Mouse (Mus musculus): ENCODE results near the gene Cobl. TPM values are rescaled to one million over a fixed set of nuclear protein-coding genes. Genes with fewer than 3 reads are reported as not detected.
A peak's percentile ranks its signal among the peaks of the same experiment; 100 is the strongest.

The Cobl gene
- polyA plus RNA-seq, 1 experiment from 2014 or later = 40.0 TPM

GRCm38 (mm10) chr11:12299701-12300446, 164.9 kb downstream of the Cobl start:
- no peak overlapping the region for H3K4me2 ChIP-seq
- no peak overlapping the region for H3K27ac ChIP-seq (replicated peaks)
- no peak overlapping the region for H3K4me3 ChIP-seq
- 0 out of 2 replicates have a peak, but pooled peaks cover 3% of the 10 kb centered on the region for H3K4me1 ChIP-seq
- no peaks in the 10 kb centered on the region for H3K27me3 ChIP-seq (replicated peaks)
- no peaks in the 10 kb centered on the region for H3K9me3 ChIP-seq
- ATAC-seq (ENCODE audit: extremely low read depth, insufficient number of reproducible peaks, low FRiP score, low TSS enrichment) = no peak
- H3K9ac ChIP-seq = no peak overlapping the region
- H3K36me3 ChIP-seq = no peaks in the 10 kb centered on the region
- 48% methylated on average over 5 of the region's 5 CpGs for WGBS

- Histone ChIP-seq H3K4me2 (no peak overlapping the region), H3K9me3 (no peaks in the 10 kb centered on the region), H3K4me3 (no peak overlapping the region), H3K27me3 (replicated peaks) (peaks cover 7% of the 10 kb centered on the region; the same call in 1 of the 2 replicates), H3K36me3 (no peaks in the 10 kb centered on the region), H3K4me1 (peaks cover 19% of the 10 kb centered on the region), H3K9ac (no peak overlapping the region), H3K27ac (replicated peaks) (no peak overlapping the region)
- ATAC-seq (ENCODE audit: extremely low read depth, insufficient number of reproducible peaks, low FRiP score, low TSS enrichment) = no peak
- 23% methylated on average over 3 of the region's 3 CpGs for WGBS
Measured at GRCm38 (mm10) chr11:12291654-12291935, 173.2 kb downstream of the Cobl start.

- no peak overlapping the region for H3K27ac ChIP-seq (replicated peaks)
- no peaks in the 10 kb centered on the region for H3K9me3 ChIP-seq
- H3K4me1 ChIP-seq = peaks cover 23% of the 10 kb centered on the region
- peak overlapping the region; percentile 21; the same call in 1 of the 2 replicates for H3K9ac ChIP-seq
- H3K4me3 ChIP-seq = no peak overlapping the region
- no peaks in the 10 kb centered on the region for H3K36me3 ChIP-seq
- no peak overlapping the region for H3K4me2 ChIP-seq
- WGBS = 39% methylated on average over 7 of the region's 7 CpGs
- peaks cover 7% of the 10 kb centered on the region; the same call in 1 of the 2 replicates for H3K27me3 ChIP-seq (replicated peaks)
- no peak for ATAC-seq (ENCODE audit: extremely low read depth, insufficient number of reproducible peaks, low FRiP score, low TSS enrichment)
Measured at GRCm38 (mm10) chr11:12290911-12291653, 173.7 kb downstream of the Cobl start.

- peaks cover 18% of the 10 kb centered on the region; the same call in 1 of the 2 replicates for H3K4me1 ChIP-seq
- H3K4me2 ChIP-seq = no peak overlapping the region
- no peaks in the 10 kb centered on the region for H3K9me3 ChIP-seq
- H3K27ac ChIP-seq (replicated peaks) = no peak overlapping the region
- ATAC-seq (ENCODE audit: extremely low read depth, insufficient number of reproducible peaks, low FRiP score, low TSS enrichment) = no peak
- no peaks in the 10 kb centered on the region for H3K36me3 ChIP-seq
- no peak overlapping the region for H3K9ac ChIP-seq
- no peak overlapping the region for H3K4me3 ChIP-seq
- peaks cover 7% of the 10 kb centered on the region; the same call in 1 of the 2 replicates for H3K27me3 ChIP-seq (replicated peaks)
- WGBS = 81% methylated on average over 4 of the region's 4 CpGs
Measured at GRCm38 (mm10) chr11:12285319-12286021, 179.3 kb downstream of the Cobl start.

- peaks cover 8% of the 10 kb centered on the region; the same call in 1 of the 2 replicates for H3K4me1 ChIP-seq
- no peaks in the 10 kb centered on the region for H3K36me3 ChIP-seq
- H3K4me2 ChIP-seq = no peak overlapping the region
- no peak overlapping the region for H3K4me3 ChIP-seq
- 45% methylated on average over 7 of the region's 7 CpGs for WGBS
- no peak for ATAC-seq (ENCODE audit: extremely low read depth, insufficient number of reproducible peaks, low FRiP score, low TSS enrichment)
- H3K27ac ChIP-seq (replicated peaks) = no peak overlapping the region
- H3K27me3 ChIP-seq (replicated peaks) = no peaks in the 10 kb centered on the region
- H3K9me3 ChIP-seq = no peaks in the 10 kb centered on the region
- no peak overlapping the region for H3K9ac ChIP-seq
Measured at GRCm38 (mm10) chr11:12280711-12281110, 184.0 kb downstream of the Cobl start.

- no peaks in the 10 kb centered on the region for H3K36me3 ChIP-seq
- no peak overlapping the region for H3K4me2 ChIP-seq
- ATAC-seq (ENCODE audit: extremely low read depth, insufficient number of reproducible peaks, low FRiP score, low TSS enrichment) = no peak
- H3K27me3 ChIP-seq (replicated peaks) = no peaks in the 10 kb centered on the region; the same call in 1 of the 2 replicates
- WGBS = 65% methylated on average over 2 of the region's 2 CpGs
- no peak overlapping the region for H3K27ac ChIP-seq (replicated peaks)
- H3K9me3 ChIP-seq = no peaks in the 10 kb centered on the region
- H3K9ac ChIP-seq = no peak overlapping the region
- H3K4me1 ChIP-seq = no peaks in the 10 kb centered on the region
- H3K4me3 ChIP-seq = no peak overlapping the region
Measured at GRCm38 (mm10) chr11:12274276-12274675, 190.5 kb downstream of the Cobl start.

GRCm38 (mm10) chr11:12273726-12274125, 191.0 kb downstream of the Cobl start:
- ATAC-seq (ENCODE audit: extremely low read depth, insufficient number of reproducible peaks, low FRiP score, low TSS enrichment) = no peak
- Histone ChIP-seq H3K4me3 (no peak overlapping the region), H3K9ac (no peak overlapping the region), H3K36me3 (no peaks in the 10 kb centered on the region), H3K27ac (replicated peaks) (no peak overlapping the region), H3K4me1 (no peaks in the 10 kb centered on the region), H3K4me2 (no peak overlapping the region), H3K9me3 (no peaks in the 10 kb centered on the region), H3K27me3 (replicated peaks) (no peaks in the 10 kb centered on the region; the same call in 1 of the 2 replicates)
- 81% methylated on average over 6 of the region's 6 CpGs for WGBS

- no peak overlapping the region for H3K4me3 ChIP-seq
- H3K36me3 ChIP-seq = peaks cover under 1% of the 10 kb centered on the region; the same call in 1 of the 2 replicates
- H3K27ac ChIP-seq (replicated peaks) = no peak overlapping the region
- H3K9ac ChIP-seq = no peak overlapping the region
- H3K4me2 ChIP-seq = no peak overlapping the region
- peaks cover 18% of the 10 kb centered on the region for H3K4me1 ChIP-seq
- H3K9me3 ChIP-seq = no peaks in the 10 kb centered on the region
- no peaks in the 10 kb centered on the region for H3K27me3 ChIP-seq (replicated peaks)
- 59% methylated on average over 2 of the region's 2 CpGs for WGBS
- ATAC-seq (ENCODE audit: extremely low read depth, insufficient number of reproducible peaks, low FRiP score, low TSS enrichment) = no peak
Measured at GRCm38 (mm10) chr11:12258411-12258810, 206.3 kb downstream of the Cobl start.

GRCm38 (mm10) chr11:12257324-12258118, 207.2 kb downstream of the Cobl start:
- H3K27me3 ChIP-seq (replicated peaks) = no peaks in the 10 kb centered on the region
- peaks cover 18% of the 10 kb centered on the region for H3K4me1 ChIP-seq
- H3K4me3 ChIP-seq = no peak overlapping the region
- no peak for ATAC-seq (ENCODE audit: extremely low read depth, insufficient number of reproducible peaks, low FRiP score, low TSS enrichment)
- H3K36me3 ChIP-seq = peaks cover 5% of the 10 kb centered on the region; the same call in 1 of the 2 replicates
- no peak overlapping the region for H3K9ac ChIP-seq
- no peaks in the 10 kb centered on the region for H3K9me3 ChIP-seq
- no peak overlapping the region for H3K4me2 ChIP-seq
- 84% methylated on average over 5 of the region's 5 CpGs for WGBS
- no peak overlapping the region for H3K27ac ChIP-seq (replicated peaks)

- no peak overlapping the region for H3K27ac ChIP-seq (replicated peaks)
- no peak for ATAC-seq (ENCODE audit: extremely low read depth, insufficient number of reproducible peaks, low FRiP score, low TSS enrichment)
- WGBS = 43% methylated on average over 4 of the region's 4 CpGs
- peaks cover 12% of the 10 kb centered on the region for H3K4me1 ChIP-seq
- 0 out of 2 replicates have a peak, but pooled peaks cover 7% of the 10 kb centered on the region for H3K36me3 ChIP-seq
- H3K4me3 ChIP-seq = no peak overlapping the region
- H3K9ac ChIP-seq = no peak overlapping the region
- no peaks in the 10 kb centered on the region for H3K9me3 ChIP-seq
- H3K27me3 ChIP-seq (replicated peaks) = no peaks in the 10 kb centered on the region
- H3K4me2 ChIP-seq = no peak overlapping the region
Measured at GRCm38 (mm10) chr11:12245327-12245915, 219.3 kb downstream of the Cobl start.
